Mouse (Mus musculus) CH12.LX (cell line): ENCODE data around the gene Map4k4.

Experiments
- CHD1 ChIP-seq: IDR thresholded peaks from 2 replicates; pipeline ENCODE4 v1.6.1; 2012; ENCODE audit warnings: low read depth, low read length, improper control_type of control experiment, inconsistent platforms
- CTCF ChIP-seq, 2 experiments: IDR thresholded peaks in 1 of 2; conservative IDR thresholded peaks in 1 of 2; 2 replicates each; pipeline ENCODE4 v1.5.1; 2011 to 2012; ENCODE audit warnings: low read depth in 2 of 2, low read length in 2 of 2, improper control_type of control experiment in 1 of 2, inconsistent platforms in 1 of 2, mild to moderate bottlenecking in 1 of 2, moderate library complexity in 1 of 2
- E2F4 ChIP-seq: IDR thresholded peaks from 2 replicates; pipeline ENCODE4 v1.6.1; 2011; ENCODE audit warnings: low read depth, low read length, improper control_type of control experiment; ENCODE audit not compliant: insufficient replicate concordance
- ELF1 ChIP-seq: IDR thresholded peaks from 2 replicates; pipeline ENCODE4 v1.6.1; 2014; ENCODE audit warnings: low read depth, mild to moderate bottlenecking, inconsistent platforms, low read length, improper control_type of control experiment
- EP300 ChIP-seq: IDR thresholded peaks from 2 replicates; pipeline ENCODE4 v1.6.1; 2011; ENCODE audit warnings: low read length, improper control_type of control experiment
- MAX ChIP-seq: IDR thresholded peaks from 2 replicates; pipeline ENCODE4 v1.6.1; 2011; ENCODE audit warnings: low read length, improper control_type of control experiment
- MXI1 ChIP-seq: IDR thresholded peaks from 2 replicates; pipeline ENCODE4 v1.6.1; 2011; ENCODE audit warnings: mild to moderate bottlenecking, low read depth, low read length, improper control_type of control experiment
- POLR2A ChIP-seq: IDR thresholded peaks from 2 replicates; pipeline ENCODE4 v1.6.1; 2011; ENCODE audit warnings: low read depth, mild to moderate bottlenecking, improper control_type of control experiment, low read length
- SMC3 ChIP-seq: IDR thresholded peaks from 2 replicates; pipeline ENCODE4 v1.6.1; 2011; ENCODE audit warnings: low read depth, low read length, improper control_type of control experiment
- UBTF ChIP-seq: IDR thresholded peaks from 2 replicates; pipeline ENCODE4 v1.6.1; 2012; ENCODE audit warnings: low read depth, mild to moderate bottlenecking, inconsistent platforms, low read length, improper control_type of control experiment, moderate library complexity
- USF1 ChIP-seq: IDR thresholded peaks from 2 replicates; pipeline ENCODE4 v1.6.1; 2014; ENCODE audit warnings: low read depth, mild to moderate bottlenecking, inconsistent platforms, low read length, improper control_type of control experiment
- ZC3H11A ChIP-seq: IDR thresholded peaks from 2 replicates; pipeline ENCODE4 v1.6.1; 2012; ENCODE audit warnings: low read depth, mild to moderate bottlenecking, inconsistent platforms, low read length, improper control_type of control experiment
- ZNF384 ChIP-seq: IDR thresholded peaks from 2 replicates; pipeline ENCODE4 v1.6.1; 2012; ENCODE audit warnings: low read depth, low read length, improper control_type of control experiment, inconsistent platforms

GRCm38 (mm10) chr1:39869721-39870201, 31.0 kb upstream of the Map4k4 start:
- TF ChIP-seq CTCF (conservative IDR thresholded peaks at IDR 0.05 in 1 of 2, IDR thresholded peaks at IDR 0.05 in 1 of 2; ENCODE audit: low read depth in 2 of 2, low read length in 2 of 2) (no peak), SMC3 (no peak), POLR2A (no peak), ZC3H11A (no peak), MAX (no peak), E2F4 (no peak), UBTF (no peak), USF1 (no peak), MXI1 (no peak), ELF1 (no peak), EP300 (no peak), ZNF384 (no peak), CHD1 (no peak)
